Mouse (Mus musculus) adrenal gland (tissue): ENCODE results near the gene Dio3.

Source experiments
- intact Hi-C: fragments of 180-260 bp; cut with DNase I; formaldehyde crosslinking; loops from one replicate; pipeline ENCODE4 v1.15.1; 2025
- microRNA-seq, 2 experiments: library from miRNA; unstranded; fragments of <30 nt; microRNA quantifications; one replicate each; pipeline ENCODE4; 2019

Gene Dio3

DNA sequence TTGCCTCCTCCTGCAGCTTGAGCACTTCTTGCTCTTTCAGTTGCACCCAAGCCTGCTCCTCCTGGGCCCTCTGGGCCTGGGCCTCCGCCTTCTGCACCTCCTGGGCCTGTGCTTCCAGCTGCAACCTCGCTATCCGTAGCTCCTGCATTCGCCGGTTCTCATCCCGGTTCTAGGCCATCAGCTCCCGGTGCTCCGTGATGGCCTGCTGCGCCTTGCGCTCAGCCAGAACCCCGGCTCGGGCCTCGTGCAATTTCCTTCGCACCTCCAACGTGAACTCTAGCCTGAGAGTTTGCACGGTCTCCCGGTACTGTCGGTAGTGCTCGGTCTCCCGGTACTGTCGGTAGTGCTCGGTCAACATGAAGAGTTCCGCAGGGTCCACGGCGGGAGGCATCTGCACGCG is 40.8 kb downstream of the Dio3 start:
- intact Hi-C loops = no loop called here

Small RNAs within 50 kb of the gene (microRNA-seq; reads per million reads assigned to microRNA genes)
- 45.6 to 111 reads per million in 2 experiments for gene Mir1247
